Mouse (Mus musculus): ENCODE results near the gene Ubl5. TPM values are rescaled to one million over a fixed set of nuclear protein-coding genes. Genes with fewer than 3 reads are reported as not detected.

The Ubl5 gene
- polyA plus RNA-seq, 1 experiment: 657 TPM

DNA sequence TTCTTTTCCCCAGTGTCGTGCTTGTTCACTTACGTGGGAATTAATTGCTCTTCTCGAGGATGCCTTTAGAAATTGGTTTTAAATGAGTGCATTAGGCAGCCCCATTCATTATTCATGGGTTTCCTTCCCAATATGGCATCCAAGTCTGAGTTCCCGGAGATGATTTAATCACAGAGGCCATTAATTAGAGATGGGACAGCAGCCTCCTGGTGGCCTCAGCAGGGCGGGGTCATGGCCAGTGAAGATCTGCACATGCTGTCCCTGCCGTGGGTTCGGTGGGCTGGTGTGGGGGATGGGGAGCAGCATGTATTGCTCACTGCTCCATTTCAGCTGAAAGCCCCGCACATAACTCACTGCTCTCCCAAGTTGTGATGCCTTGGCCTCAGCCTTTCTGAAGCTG is 23.2 kb downstream of the Ubl5 start:
- 21% methylated on average over 8 of the region's 8 CpGs for WGBS
- no peak overlapping the region for H3K27ac ChIP-seq (ENCODE audit: insufficient read depth, low read depth, low read length)
- no peak for DNase-seq
- TF ChIP-seq CTCF (conservative IDR thresholded peaks at IDR 0.05; ENCODE audit: insufficient read depth, insufficient read length, low read depth, low read length) (no peak), POLR2A (IDR thresholded peaks at IDR 0.05; ENCODE audit: low read depth, low read length) (no peak)
- H3K27me3 ChIP-seq (replicated peaks; ENCODE audit: control insufficient read depth, insufficient read depth, low read length): no peaks in the 10 kb centered on the region
- no peak overlapping the region for H3K4me3 ChIP-seq (ENCODE audit: insufficient read depth, low read depth, low read length)
- no peaks in the 10 kb centered on the region for H3K36me3 ChIP-seq (ENCODE audit: control insufficient read depth, insufficient read depth, low read length)
- H3K4me1 ChIP-seq (ENCODE audit: control insufficient read depth, insufficient read depth, low read length): no peaks in the 10 kb centered on the region

DNA sequence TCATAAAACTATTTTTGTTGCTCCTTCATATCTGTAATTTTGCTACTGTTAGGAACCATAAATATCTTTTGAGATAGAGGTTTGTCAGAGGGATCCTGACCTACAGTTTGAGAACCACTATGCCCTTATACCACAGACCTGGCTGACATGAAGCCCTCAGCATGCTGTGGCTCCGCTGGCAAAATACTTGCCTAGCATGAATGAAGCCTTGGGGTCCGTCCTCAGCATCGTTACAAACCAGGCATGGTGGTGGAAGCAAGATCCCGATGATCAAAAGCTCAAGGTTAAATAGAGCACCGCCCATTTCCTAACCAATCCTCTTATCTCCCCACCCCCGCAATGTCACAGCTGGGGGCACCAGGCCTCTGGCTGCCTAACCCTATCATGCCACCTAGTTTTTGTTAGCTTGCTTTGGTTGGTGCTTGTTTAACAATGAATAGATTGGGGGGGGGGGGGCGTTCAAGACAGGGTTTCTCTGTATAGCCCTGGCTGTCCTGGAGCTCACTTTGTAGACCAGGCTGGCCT is 23.9 kb downstream of the Ubl5 start:
- no peaks in the 10 kb centered on the region for H3K4me1 ChIP-seq (ENCODE audit: control insufficient read depth, insufficient read depth, low read length)
- 16% methylated on average over 7 of the region's 7 CpGs for WGBS
- no peak for DNase-seq
- TF ChIP-seq CTCF (conservative IDR thresholded peaks at IDR 0.05; ENCODE audit: insufficient read depth, insufficient read length, low read depth, low read length): no peak
- H3K27me3 ChIP-seq (replicated peaks; ENCODE audit: control insufficient read depth, insufficient read depth, low read length): no peaks in the 10 kb centered on the region
- no peak overlapping the region for H3K27ac ChIP-seq (ENCODE audit: insufficient read depth, low read depth, low read length)
- H3K4me3 ChIP-seq (ENCODE audit: insufficient read depth, low read depth, low read length): no peak overlapping the region
- no peaks in the 10 kb centered on the region for H3K36me3 ChIP-seq (ENCODE audit: control insufficient read depth, insufficient read depth, low read length)

DNA sequence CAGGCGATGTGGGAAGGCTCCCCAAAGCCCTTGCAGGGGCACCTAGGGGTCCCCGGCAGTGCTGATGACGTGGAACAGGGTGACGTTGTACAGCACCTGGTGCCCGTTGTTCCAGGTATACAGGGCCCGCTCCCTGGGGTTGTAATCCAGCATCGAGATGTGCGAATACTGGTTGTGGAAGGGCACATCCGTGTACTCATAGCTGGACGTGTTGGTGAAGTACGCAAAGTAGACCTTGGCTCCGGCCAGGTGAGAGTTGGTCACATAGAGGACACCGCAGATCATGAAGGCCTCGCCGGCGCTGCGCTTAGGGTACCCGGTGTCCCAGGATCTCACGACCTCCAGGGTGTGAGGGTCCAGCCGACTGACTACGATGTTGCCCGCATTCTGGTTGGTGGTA is 25.4 kb downstream of the Ubl5 start:
- WGBS: 93% methylated on average over 22 of the region's 22 CpGs
- Histone ChIP-seq H3K4me1 (ENCODE audit: control insufficient read depth, insufficient read depth, low read length) (no peaks in the 10 kb centered on the region), H3K4me3 (ENCODE audit: insufficient read depth, low read depth, low read length) (no peak overlapping the region), H3K36me3 (ENCODE audit: control insufficient read depth, insufficient read depth, low read length) (no peaks in the 10 kb centered on the region), H3K27me3 (replicated peaks; ENCODE audit: control insufficient read depth, insufficient read depth, low read length) (no peaks in the 10 kb centered on the region), H3K27ac (ENCODE audit: insufficient read depth, low read depth, low read length) (no peak overlapping the region)
- TF ChIP-seq CTCF (conservative IDR thresholded peaks at IDR 0.05; ENCODE audit: insufficient read depth, insufficient read length, low read depth, low read length) (no peak), POLR2A (IDR thresholded peaks at IDR 0.05; ENCODE audit: low read depth, low read length) (no peak)
- no peak for DNase-seq

DNA sequence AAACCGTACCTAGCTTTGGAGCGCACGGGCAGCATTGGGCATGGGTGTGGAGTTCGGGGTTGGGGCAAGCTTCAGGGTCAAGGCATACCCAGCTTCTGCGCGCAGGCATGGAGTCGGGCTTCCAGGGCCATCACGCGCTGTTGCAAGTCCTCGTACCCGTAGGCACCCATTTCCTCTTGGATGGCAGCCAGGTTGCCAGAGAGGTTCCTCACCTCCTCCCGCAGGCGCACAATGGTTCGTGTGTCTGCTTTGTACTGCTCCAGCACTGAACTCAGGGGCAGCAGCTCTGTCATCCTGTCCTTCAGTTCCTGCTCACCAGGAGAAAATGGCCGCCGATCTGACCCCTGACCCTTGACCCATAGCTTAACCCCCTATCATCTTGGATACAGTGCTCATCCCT is 29.4 kb downstream of the Ubl5 start:
- H3K36me3 ChIP-seq (ENCODE audit: control insufficient read depth, insufficient read depth, low read length): no peaks in the 10 kb centered on the region
- H3K4me3 ChIP-seq (ENCODE audit: insufficient read depth, low read depth, low read length): no peak overlapping the region
- TF ChIP-seq POLR2A (IDR thresholded peaks at IDR 0.05; ENCODE audit: low read depth, low read length) (no peak), CTCF (conservative IDR thresholded peaks at IDR 0.05; ENCODE audit: insufficient read depth, insufficient read length, low read depth, low read length) (no peak)
- no peaks in the 10 kb centered on the region for H3K4me1 ChIP-seq (ENCODE audit: control insufficient read depth, insufficient read depth, low read length)
- H3K27me3 ChIP-seq (replicated peaks; ENCODE audit: control insufficient read depth, insufficient read depth, low read length): no peaks in the 10 kb centered on the region
- DNase-seq: no peak
- 77% methylated on average over 16 of the region's 16 CpGs for WGBS
- H3K27ac ChIP-seq (ENCODE audit: insufficient read depth, low read depth, low read length): no peak overlapping the region

DNA sequence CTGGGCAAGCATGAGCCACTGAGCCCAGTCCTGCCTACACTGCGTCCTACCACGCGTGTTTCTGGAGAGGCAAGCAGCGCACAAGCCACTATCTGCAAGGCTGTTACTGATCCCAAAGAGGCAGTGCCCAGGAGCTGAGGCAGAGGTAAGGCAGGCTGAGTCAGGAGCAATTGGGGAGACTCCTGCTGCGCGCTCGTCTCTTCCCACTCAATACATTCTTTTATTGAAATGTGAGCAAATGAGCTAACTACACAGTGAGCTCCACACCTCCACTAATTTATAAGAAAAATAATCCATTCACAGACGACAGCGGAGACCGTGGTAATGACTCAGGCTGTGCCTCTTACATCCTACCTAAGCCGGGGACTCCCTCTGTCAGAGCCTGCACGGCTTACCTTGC is 35.2 kb downstream of the Ubl5 start:
- Histone ChIP-seq H3K4me1 (ENCODE audit: control insufficient read depth, insufficient read depth, low read length) (no peaks in the 10 kb centered on the region), H3K4me3 (ENCODE audit: insufficient read depth, low read depth, low read length) (no peak overlapping the region), H3K27me3 (replicated peaks; ENCODE audit: control insufficient read depth, insufficient read depth, low read length) (no peaks in the 10 kb centered on the region), H3K27ac (ENCODE audit: insufficient read depth, low read depth, low read length) (no peak overlapping the region), H3K36me3 (ENCODE audit: control insufficient read depth, insufficient read depth, low read length) (no peaks in the 10 kb centered on the region)
- WGBS: 93% methylated on average over 12 of the region's 12 CpGs
- no peak for DNase-seq
- TF ChIP-seq POLR2A (IDR thresholded peaks at IDR 0.05; ENCODE audit: low read depth, low read length) (no peak), CTCF (conservative IDR thresholded peaks at IDR 0.05; ENCODE audit: insufficient read depth, insufficient read length, low read depth, low read length) (no peak)

DNA sequence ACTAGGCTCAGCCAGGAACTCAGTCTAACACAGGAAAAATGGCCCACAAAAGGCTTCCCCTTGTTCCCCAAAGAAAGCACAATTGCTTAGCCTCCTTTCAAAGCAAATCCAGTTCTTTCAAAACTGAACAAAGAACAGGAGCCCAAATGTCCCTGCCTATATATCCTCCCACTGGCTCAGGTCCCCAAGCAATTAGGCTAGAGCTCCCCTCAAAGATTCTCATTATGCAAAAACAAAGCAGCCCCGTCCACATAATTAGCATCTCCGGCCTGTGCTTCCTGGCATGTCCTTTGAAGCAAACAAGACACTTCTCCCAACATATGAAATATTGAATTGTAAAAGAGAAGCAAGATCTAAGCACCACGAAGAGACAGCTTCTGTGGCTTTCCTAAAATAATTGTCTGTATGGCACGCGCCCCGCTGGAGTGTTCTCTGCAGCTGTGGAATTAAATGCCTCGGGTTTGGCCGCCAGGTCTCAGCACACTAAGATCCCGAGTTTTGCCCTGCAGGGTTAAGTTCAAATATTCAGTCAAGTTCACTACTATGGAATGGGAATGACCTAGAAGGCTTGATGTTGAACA is 37.8 kb downstream of the Ubl5 start:
- Histone ChIP-seq H3K4me3 (ENCODE audit: insufficient read depth, low read depth, low read length) (no peak overlapping the region), H3K27ac (ENCODE audit: insufficient read depth, low read depth, low read length) (no peak overlapping the region), H3K4me1 (ENCODE audit: control insufficient read depth, insufficient read depth, low read length) (no peaks in the 10 kb centered on the region), H3K36me3 (ENCODE audit: control insufficient read depth, insufficient read depth, low read length) (no peaks in the 10 kb centered on the region), H3K27me3 (replicated peaks; ENCODE audit: control insufficient read depth, insufficient read depth, low read length) (no peaks in the 10 kb centered on the region)
- WGBS: 74% methylated on average over 9 of the region's 9 CpGs
- TF ChIP-seq CTCF (conservative IDR thresholded peaks at IDR 0.05; ENCODE audit: insufficient read depth, insufficient read length, low read depth, low read length) (no peak), POLR2A (IDR thresholded peaks at IDR 0.05; ENCODE audit: low read depth, low read length) (no peak)
- DNase-seq: no peak

DNA sequence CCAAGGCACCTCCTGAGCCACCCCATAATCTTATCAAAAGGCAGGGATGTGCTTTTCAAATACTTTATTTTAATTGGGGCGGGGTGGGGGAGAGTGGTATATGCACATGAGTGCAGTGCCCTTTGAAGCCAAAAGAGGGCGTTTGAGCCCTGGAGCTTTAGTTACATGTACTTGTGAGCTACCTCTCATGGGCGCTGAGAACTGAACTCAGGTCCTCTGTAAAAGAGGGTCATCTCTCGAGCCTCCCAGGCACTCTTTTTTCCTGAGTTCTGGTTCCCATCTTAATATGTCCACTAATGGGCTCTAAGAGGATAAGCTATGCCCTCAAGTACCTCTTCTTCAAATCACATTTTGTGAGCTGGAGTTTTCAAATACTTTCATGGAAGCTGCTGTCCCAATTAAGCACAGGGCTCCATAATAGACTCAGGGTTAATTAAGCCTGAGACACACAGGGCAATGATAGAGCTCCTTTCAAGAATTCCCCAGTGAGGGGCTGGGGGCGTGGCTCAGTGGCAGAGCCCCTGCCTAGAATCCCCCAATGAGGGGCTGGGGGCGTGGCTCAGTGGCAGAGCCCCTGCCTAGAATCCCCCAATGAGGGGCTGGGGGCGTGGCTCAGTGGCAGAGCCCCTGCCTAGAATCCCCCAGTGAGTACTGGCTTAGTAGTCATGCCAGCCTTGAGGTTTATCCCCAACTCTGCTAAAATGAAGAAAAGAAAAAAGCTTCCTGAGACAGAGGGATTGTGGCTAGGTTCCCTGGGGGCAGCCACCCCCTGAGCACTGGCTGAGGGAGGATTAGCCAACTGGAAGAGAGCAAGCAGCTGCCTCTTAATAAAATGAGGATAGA is 39.1 kb downstream of the Ubl5 start:
- Histone ChIP-seq H3K4me1 (ENCODE audit: control insufficient read depth, insufficient read depth, low read length) (no peaks in the 10 kb centered on the region), H3K36me3 (ENCODE audit: control insufficient read depth, insufficient read depth, low read length) (no peaks in the 10 kb centered on the region), H3K27ac (ENCODE audit: insufficient read depth, low read depth, low read length) (no peak overlapping the region), H3K27me3 (replicated peaks; ENCODE audit: control insufficient read depth, insufficient read depth, low read length) (no peaks in the 10 kb centered on the region), H3K4me3 (ENCODE audit: insufficient read depth, low read depth, low read length) (no peak overlapping the region)
- TF ChIP-seq CTCF (conservative IDR thresholded peaks at IDR 0.05; ENCODE audit: insufficient read depth, insufficient read length, low read depth, low read length) (no peak), POLR2A (IDR thresholded peaks at IDR 0.05; ENCODE audit: low read depth, low read length) (no peak)
- WGBS: 54% methylated on average over 7 of the region's 7 CpGs
- DNase-seq: no peak
